Mouse (Mus musculus) embryo, embryonic 11 days (tissue): ENCODE results near the gene 2010315B03Rik.

ENCODE experiments used
- DNase-seq: peaks from one replicate; pipeline ENCODE4 v3.0.0-alpha.2; 2015

Gene 2010315B03Rik

GRCm38 (mm10) chr9:124312171-124313142 lies at the start of gene 2010315B03Rik:
Gene 2010315B03Rik, minus strand, starts transcription at chr9:124312696.
- peak; percentile 92 for DNase-seq

- DNase-seq, result no peak
Observed at GRCm38 (mm10) chr9:124311502-124311901, 994 bp downstream of the 2010315B03Rik start.

DNA sequence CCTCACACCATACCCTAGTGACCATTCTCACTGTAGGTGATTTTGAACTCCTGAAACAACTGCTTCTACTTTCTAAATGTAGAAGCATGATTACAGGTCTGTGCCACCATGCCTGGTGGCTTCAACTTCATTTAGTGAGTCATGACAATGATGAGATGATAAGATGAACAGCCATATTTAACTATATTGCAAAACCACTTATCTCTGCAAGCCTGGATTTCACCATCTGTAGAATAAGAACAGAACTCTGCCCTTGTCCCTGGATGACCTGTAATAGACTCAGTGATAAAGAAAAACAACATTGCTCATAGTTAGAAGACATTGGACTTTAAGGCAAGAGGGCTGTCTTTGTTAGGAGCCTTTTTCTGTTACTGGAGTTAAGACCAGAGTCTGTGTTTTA lies 24.2 kb downstream of the 2010315B03Rik start:
- DNase-seq, result no peak

DNA sequence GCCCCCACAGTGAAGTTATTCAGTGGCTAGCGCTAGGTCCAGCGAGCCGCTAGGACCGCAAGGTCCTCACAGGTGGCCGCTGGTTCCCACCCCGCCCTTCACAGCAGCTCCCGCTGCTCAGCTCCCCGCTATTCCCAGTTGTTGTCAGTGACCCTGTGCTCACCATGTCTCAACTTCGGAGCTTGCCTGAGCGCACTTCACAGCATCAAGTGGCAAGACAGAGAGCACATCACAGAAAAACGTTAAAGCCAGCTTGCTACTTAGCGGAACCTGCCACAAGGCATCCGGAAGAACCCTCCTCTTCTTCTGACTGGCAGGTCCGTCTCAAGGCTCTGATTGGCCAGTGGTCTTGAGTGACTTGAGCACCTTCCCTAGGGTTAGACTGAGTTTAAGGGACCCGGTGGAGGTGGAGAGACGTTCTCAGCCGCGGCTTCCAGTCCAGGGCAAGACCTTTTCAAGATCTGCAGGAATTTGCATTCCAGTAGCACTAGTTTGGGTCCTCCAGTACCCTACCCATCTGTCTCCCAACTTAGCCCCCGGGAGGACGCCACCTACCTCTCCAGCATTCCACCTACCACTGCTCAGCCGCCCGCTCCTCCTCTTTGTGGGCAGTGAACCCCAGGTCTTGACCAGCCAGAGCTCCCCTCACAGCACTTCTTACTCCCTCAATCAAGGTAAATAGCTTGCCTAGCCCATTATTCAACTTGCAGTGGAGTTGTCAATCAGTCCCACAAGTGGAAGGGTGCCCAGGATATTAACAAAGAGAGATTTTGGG lies 30.4 kb downstream of the 2010315B03Rik start:
- peak; percentile 91 for DNase-seq

GRCm38 (mm10) chr9:124281448-124281791 lies 31.1 kb downstream of the 2010315B03Rik start:
- no peak for DNase-seq

DNA sequence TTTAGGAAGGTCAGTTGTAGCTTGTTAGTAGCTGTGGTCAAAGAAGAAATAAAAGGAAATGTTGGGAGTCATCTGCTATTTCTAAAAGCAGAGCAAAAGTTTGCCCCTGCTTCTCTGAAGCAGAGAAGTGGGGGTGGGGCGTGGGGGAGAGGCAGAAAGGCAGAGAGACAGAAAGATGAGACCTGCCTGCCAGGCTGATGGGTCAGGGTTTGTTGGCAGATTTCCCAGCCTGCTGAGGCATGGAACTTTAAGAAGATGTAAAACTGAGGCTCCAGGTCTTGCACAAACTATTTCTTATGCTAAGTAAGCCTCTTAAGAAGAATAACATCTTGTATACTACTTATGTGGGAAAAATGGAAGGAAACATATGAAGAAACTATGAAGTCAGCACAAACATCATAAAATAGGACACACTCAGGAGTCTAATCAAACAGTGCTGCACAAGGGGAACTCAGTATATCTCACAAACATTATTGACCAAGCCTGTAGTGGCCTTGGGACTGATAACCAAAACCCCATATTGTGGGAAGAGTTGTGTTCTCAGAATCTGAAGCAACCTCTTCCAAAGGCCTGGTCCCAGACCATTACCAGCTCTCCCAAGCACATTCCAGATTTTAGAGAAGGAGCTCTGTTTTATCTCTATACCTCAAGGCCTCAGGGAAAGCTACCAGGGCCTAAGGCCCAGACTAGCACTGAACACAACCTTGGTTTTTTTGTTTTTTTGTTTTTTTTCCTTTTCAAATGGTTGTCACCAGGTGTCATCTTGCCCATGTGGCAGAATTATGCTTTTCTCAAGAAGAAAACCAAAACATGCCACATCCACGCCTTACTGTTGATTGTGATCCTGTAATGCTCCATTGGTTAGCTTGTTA lies 31.7 kb downstream of the 2010315B03Rik start:
- DNase-seq, result no peak

- DNase-seq, result no peak
Observed at GRCm38 (mm10) chr9:124279300-124279699, 33.2 kb downstream of the 2010315B03Rik start.

GRCm38 (mm10) chr9:124275064-124275463 lies 37.4 kb downstream of the 2010315B03Rik start:
- DNase-seq, result no peak

DNA sequence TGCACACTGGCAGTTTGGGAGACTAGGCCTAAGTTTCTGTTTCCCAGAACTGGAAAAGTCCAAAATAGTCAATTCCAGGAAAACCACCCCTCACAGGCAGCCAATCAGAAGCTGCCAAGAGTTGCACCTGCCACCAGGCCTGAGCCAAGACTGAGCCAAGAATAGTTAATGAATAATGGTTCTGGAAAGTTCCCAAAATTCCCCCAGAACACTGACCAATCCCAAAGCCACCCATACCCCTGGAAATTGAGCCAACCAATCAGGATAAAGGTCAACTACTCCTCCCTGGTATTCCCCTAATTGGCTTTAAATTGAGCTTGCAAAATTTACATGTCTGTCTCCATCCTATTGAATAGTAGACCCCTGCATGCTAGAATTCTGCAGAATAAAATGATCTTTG lies 39.3 kb downstream of the 2010315B03Rik start:
- DNase-seq, result no peak

GRCm38 (mm10) chr9:124267929-124268328 lies 44.6 kb downstream of the 2010315B03Rik start:
- peak; percentile 83 for DNase-seq

GRCm38 (mm10) chr9:124267493-124267892 lies 45.0 kb downstream of the 2010315B03Rik start:
- no peak for DNase-seq

DNA sequence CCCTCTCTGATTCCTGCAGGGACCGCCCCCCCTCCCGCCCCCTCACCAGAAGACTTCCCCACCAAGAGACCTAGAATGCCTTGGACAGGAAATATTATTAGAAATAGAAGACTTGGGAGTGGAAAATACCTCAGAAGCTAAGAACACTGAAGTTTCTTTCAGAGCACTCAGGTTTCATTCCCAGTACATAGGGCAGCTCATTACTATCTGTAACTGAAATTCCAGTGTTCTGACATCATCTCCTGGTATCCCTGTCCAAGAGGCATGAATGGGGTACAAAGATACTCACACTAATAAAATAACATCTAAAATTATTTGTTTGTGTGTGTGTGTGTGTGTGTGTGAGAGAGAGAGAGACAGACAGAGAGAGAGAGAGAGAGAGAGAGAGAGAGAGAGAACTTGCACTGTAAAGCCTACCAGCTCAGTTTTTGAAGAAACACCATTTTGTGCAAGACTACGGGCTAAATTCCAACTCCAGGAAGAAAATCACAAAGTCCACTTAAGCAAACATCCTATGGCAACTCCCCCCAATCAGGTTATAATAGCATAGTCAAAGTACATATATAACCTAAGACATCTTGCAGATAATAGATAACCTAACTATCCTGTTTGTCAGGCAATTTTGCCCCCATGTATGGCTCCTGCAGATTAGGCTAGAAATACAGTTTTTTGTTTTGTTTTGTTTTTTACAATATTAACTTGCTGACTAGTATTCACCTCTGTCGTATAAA lies 49.3 kb downstream of the 2010315B03Rik start:
- no peak for DNase-seq

GRCm38 (mm10) chr9:124258067-124258556 lies 54.4 kb downstream of the 2010315B03Rik start:
- DNase-seq, result no peak

DNA sequence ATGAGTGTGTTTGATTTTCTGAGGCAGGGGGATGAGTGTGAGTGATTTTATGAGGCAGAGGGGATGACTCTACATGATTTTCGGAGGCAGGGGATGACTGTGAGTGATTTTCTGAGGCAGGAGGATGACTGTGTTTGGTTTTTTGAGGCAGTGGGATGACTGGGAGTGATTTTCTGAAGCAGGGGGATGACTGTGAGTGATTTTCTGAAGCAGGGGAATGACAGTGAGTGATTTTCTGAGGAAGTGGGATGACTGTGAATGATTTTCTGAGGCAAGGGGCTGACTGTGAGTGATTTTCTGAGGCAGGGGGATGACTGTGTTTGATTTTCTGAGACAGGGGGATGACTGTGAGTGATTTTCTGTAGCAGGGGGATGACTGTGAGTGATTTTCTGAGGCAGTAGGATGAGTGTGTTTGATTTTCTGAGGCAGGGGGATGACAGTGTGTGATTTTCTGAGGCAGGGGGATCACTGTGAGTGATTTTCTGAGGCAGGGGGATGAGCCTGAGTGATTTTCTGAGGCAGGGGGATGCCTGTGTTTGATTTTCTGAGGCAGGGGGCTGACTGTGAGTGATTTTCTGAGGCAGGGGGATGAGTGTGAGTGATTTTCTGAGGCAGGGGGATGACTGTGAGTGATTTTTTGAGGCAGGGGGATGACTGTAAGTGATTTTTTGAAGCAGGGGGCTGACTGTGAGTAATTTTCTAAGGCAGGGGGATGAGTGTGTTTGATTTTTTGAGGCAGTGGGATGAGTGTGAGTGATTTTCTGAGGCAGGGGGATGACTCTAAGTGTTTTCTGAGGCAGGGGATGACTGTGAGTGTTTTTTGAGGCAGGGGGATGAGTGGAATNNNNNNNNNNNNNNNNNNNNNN lies 55.1 kb downstream of the 2010315B03Rik start:
- DNase-seq, result peak; percentile 77

DNA sequence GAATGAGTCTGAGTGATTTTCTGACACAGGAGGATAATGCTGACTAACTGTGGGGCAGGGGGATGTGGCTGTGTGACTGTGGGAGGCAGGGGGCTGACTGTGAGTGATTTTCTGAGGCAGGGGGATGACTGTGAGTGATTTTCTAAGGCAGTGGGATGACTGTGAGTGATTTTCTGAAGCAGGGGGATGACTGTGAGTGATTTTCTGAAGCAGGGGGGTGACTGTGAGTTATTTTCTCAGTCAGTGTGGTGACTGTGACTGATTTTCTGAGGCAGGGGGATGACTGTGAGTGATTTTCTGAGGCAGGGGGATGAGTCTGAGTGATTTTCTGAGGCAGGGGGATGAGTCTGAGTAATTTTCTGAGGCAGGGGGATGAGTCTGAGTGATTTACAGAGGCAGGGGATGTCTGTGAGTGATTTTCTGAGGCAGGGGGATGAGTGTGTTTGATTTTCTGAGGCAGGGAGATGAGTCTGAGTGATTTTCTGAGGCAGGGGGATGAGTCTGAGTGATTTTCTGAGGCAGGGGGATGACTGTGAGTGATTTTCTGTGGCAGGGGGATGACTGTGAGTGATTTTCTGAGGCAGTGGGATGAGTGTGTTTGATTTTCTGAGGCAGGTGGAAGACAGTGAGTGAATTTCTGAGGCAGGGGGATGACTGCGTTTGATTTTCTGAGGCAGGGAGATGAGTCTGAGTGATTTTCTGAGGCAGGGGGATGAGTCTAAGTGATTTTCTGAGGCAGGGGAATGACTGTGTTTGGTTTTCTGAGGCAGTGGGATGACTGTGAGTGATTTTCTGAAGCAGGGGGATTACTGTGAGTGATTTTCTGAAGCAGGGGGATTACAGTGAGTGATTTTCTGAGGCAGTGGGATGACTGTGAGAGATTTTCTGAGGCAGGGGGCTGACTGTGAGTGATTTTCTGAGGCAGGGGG lies 56.0 kb downstream of the 2010315B03Rik start:
- DNase-seq, result peak; percentile 49

GRCm38 (mm10) chr9:124251438-124251837 lies 61.1 kb downstream of the 2010315B03Rik start:
- DNase-seq, result peak; percentile 28
